Mouse (Mus musculus): ENCODE results near the gene Cers3. TPM values are rescaled to one million over a fixed set of nuclear protein-coding genes. Genes with fewer than 3 reads are reported as not detected.

Gene Cers3
- polyA plus RNA-seq, 1 experiment from 2014 or later: 1.5 TPM

Other genes starting within 250 kb of the Cers3 start
- gene Asb7, start 53.9 kb upstream of the Cers3 start, polyA plus RNA-seq (2014; fragmentation: Nextera tagmentation; extraction: Ambion mirVana): 15.9 and 17.1 TPM in 2 replicates
- gene Lins1, start 53.6 kb upstream of the Cers3 start, polyA plus RNA-seq (2014; fragmentation: Nextera tagmentation; extraction: Ambion mirVana): 25.4 and 25.6 TPM in 2 replicates
- gene Adamts17, start 96.2 kb downstream of the Cers3 start, polyA plus RNA-seq (2014; fragmentation: Nextera tagmentation; extraction: Ambion mirVana): 1.5 and 1.9 TPM in 2 replicates